Mouse (Mus musculus): Measurements from ENCODE around the gene Ttc7b. TPM values are rescaled to one million over a fixed set of nuclear protein-coding genes. Genes with fewer than 3 reads are reported as not detected.

The Ttc7b gene
- total RNA-seq, 2 experiments from 2014 or later: 78.9 to 81.0 TPM

DNA sequence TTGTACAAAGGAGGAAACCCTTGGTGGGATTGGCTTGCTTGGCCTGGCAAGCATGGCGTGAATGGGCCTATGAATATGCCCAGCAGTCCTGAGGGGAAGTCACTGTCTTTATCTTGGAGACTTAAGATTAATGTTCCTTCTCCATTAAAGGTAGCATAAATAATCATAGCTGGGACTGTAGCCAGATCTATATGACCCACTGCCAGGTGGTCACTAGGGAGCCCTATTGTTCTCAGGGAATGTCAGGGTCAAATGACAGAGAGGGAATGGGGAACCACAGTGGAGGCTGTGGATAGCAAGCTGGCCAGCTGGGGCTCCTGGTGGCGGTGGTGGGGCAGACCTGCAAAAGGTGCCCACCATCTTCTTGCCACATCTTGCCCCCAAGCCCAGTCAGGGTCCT, 221.8 kb downstream of the Ttc7b start:
- intact Hi-C loops (cut with DNase I): loop anchor here (5.0 kb wide), 1 partner anchor 96 kb away; no protein-coding TSS in a partner anchor

GRCm38 (mm10) chr12:100297961-100298360, 222.7 kb downstream of the Ttc7b start:
- intact Hi-C loops (cut with DNase I): loop anchor here (5.0 kb wide), 1 partner anchor 96 kb away; no protein-coding TSS in a partner anchor
- no peak for DNase-seq (ENCODE audit: low spot score)

More for the DNA sequence above, 221.8 kb downstream of the Ttc7b start:
- no peak for DNase-seq (ENCODE audit: low spot score)

DNA sequence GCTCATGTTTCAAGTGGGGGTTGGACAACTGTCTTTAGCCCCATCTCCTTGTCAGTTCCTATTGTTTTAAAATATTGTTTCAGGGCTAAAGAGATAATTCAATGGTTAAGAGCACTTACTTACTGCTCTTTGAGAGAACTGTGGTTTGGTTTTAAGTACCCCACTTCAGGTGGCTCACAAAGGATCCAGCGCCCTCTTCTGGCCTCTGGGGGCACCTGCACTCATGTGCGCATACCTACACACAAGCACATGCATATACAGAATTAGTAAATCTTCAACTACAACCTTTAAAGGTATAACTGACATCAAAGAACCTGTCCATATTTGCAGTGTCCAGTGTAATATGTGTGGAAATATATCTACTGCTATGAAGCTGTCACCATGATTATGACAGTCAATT, 226.2 kb downstream of the Ttc7b start:
- intact Hi-C loops (cut with DNase I): no loop called here
- no peak for DNase-seq (ENCODE audit: low spot score)

DNA sequence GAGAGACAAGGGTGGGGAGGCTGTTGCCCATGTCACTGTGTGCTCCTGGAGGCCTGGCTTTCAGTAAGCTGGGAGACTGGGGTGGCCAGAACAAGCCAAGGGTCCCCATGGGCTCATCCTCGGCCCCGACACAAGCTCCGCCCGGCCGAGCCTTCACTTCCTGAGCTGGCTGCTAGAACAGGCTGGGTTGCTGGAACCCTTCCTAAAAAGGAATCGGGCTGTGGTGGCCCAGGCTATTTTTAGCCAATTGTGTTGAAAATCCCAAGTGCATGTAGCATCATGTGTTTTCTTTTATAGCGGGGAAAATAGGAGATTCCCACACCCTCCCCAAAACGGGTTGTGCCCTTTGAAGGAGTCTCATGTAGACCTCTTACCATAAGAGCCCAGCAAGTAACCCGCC, 226.7 kb downstream of the Ttc7b start:
- intact Hi-C loops (cut with DNase I): no loop called here
- DNase-seq (ENCODE audit: low spot score): peak; percentile 70

GRCm38 (mm10) chr12:100290711-100291685, 229.6 kb downstream of the Ttc7b start:
- no peak for DNase-seq (ENCODE audit: low spot score)
- intact Hi-C loops (cut with DNase I): loop anchor here (2.0 kb wide), 1 partner anchor 14 kb away; no protein-coding TSS in a partner anchor

DNA sequence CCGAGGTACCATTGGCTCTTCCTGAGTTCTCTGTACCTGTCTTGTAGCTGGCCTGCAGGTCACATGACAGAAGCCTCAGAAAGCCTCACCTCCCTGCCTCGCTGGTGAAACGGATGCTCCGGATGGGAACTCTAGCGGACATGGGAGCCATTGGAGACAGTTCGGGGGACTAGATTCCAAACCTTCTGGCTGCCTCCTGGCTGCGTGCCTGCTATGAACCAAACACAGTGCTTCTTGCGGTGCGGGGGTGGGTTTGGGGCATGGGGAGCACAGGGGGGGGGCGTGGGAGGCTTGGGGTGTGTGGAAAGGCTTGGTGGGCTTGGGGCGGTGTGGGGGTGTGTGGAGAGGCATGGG, 230.5 kb downstream of the Ttc7b start:
- DNase-seq (ENCODE audit: low spot score): no peak
- intact Hi-C loops (cut with DNase I): loop anchor here (2.0 kb wide), 1 partner anchor 13 kb away; no protein-coding TSS in a partner anchor

GRCm38 (mm10) chr12:100289267-100290177, 231.1 kb downstream of the Ttc7b start:
- intact Hi-C loops (cut with DNase I): loop anchor here (2.0 kb wide), 1 partner anchor 13 kb away; no protein-coding TSS in a partner anchor
- peak; percentile 61 for DNase-seq (ENCODE audit: low spot score)

- DNase-seq (ENCODE audit: low spot score): no peak
- intact Hi-C loops (cut with DNase I): no loop called here
Measured at GRCm38 (mm10) chr12:100288018-100288417, 232.6 kb downstream of the Ttc7b start.

GRCm38 (mm10) chr12:100287565-100287964, 233.1 kb downstream of the Ttc7b start:
- intact Hi-C loops (cut with DNase I): no loop called here

GRCm38 (mm10) chr12:100283283-100283682, 237.3 kb downstream of the Ttc7b start:
- intact Hi-C loops (cut with DNase I): no loop called here
- DNase-seq (ENCODE audit: low spot score): no peak

More at GRCm38 (mm10) chr12:100287565-100287964, 233.1 kb downstream of the Ttc7b start:
- no peak for DNase-seq (ENCODE audit: low spot score)

GRCm38 (mm10) chr12:100282025-100282885, 238.4 kb downstream of the Ttc7b start:
- DNase-seq (ENCODE audit: low spot score): peak; percentile 41
- intact Hi-C loops (cut with DNase I): no loop called here

DNA sequence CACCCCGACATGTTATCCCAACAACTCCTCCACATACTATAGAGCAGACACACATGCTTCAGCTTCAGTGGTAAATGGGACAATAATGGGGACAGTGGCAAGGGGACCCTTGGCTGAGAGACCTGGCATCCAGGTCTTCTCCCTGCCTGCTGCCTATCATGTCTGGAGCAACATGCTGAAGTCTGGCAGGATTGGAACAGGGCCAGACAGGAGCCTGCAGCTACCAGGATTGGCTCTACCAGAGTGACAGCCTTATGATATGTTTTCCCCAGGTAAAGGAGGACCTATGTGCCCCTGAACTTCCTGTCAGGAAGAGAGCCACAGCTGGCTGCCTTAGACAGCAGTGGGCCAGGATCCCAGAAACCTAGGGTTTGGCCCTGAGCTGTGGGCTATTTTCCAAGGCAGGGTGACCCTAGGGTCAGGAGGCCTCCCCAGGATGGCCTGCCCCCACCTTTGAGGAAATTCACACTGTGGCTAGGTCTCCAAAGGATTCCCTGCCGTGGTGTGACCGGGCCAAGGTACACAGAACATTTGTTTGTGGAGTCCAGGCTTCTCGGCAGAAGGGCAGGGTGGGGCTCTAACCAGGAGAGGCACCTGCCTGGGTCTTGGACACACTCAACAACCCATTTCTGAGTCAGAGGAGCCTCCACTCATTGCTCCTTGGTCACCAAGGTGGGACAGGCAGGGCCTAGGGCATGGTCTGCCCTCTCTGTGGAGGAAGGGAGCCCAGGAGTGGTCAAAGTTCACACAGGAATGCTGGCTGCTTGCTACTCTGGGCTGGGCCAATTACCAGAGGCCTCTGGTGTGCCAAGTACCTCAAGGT, 239.4 kb downstream of the Ttc7b start:
- peak; percentile 59 for DNase-seq (ENCODE audit: low spot score)
- intact Hi-C loops (cut with DNase I): no loop called here

GRCm38 (mm10) chr12:100279898-100280297, 240.7 kb downstream of the Ttc7b start:
- no peak for DNase-seq (ENCODE audit: low spot score)
- intact Hi-C loops (cut with DNase I): loop anchor here (5.0 kb wide), 1 partner anchor 78 kb away; no protein-coding TSS in a partner anchor

DNA sequence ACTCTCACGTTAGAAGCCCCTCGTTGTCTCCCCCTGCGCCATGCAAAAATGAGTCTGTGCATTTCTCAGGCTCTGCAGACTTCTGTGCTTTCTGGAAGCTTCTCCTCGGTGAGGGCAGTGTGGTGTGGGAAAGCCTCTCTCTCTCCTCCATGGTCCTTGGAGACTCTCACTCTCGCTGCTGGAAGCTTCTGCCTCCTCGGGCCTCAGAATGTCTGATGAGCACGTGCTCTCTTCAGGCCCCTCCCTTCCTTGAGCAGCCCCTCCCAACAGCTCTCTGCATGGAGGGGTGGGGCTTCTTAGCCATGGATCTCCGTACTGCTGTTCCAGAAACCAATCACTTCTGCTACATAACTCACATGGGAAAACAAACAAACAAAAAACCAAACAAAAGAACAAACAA, 242.3 kb downstream of the Ttc7b start:
- intact Hi-C loops (cut with DNase I): loop anchor here (5.0 kb wide), 1 partner anchor 76 kb away; no protein-coding TSS in a partner anchor
- no peak for DNase-seq (ENCODE audit: low spot score)

- DNase-seq (ENCODE audit: low spot score): no peak
- intact Hi-C loops (cut with DNase I): loop anchor here (2.0 to 5.0 kb wide), 2 partner anchors 13 to 75 kb away; no protein-coding TSS in a partner anchor
Measured at GRCm38 (mm10) chr12:100277534-100277905, 243.1 kb downstream of the Ttc7b start.

GRCm38 (mm10) chr12:100276607-100277533, 243.8 kb downstream of the Ttc7b start:
- peak; percentile 76 for DNase-seq (ENCODE audit: low spot score)
- intact Hi-C loops (cut with DNase I): loop anchor here (2.0 to 5.0 kb wide), 2 partner anchors 14 to 75 kb away; no protein-coding TSS in a partner anchor

GRCm38 (mm10) chr12:100275850-100276249, 244.8 kb downstream of the Ttc7b start:
- intact Hi-C loops (cut with DNase I): loop anchor here (2.0 to 5.0 kb wide), 2 partner anchors 15 to 74 kb away; no protein-coding TSS in a partner anchor
- DNase-seq (ENCODE audit: low spot score): peak; percentile 87

Data from heart, postnatal 25 days (tissue).